Mouse (Mus musculus) forebrain, embryonic 16.5 days (tissue): ENCODE measurements around the gene Stn1. TPM values are rescaled to one million over a fixed set of nuclear protein-coding genes. Genes with fewer than 3 reads are reported as not detected.

ENCODE experiments used
- ATAC-seq: fragments of 200-750 bp; cut with Nextera tagmentation; 2 replicates; pipeline ENCODE4 v1.8.0; 2017; ENCODE audit warnings: mild to moderate bottlenecking, moderate library complexity
- H3K27ac ChIP-seq: fragments of 300-500 bp; sonication (generic); 2 replicates; pipeline ENCODE4 v1.5.1; 2014; ENCODE audit warnings: low read length, control low read depth
- H3K27me3 ChIP-seq: fragments of 300-500 bp; sonication (generic); replicated peaks from 2 replicates; pipeline ENCODE4 v1.6.1; 2014; ENCODE audit warnings: low read length; ENCODE audit not compliant: control insufficient read depth, insufficient read depth
- H3K36me3 ChIP-seq: fragments of 300-500 bp; sonication (generic); 2 replicates; pipeline ENCODE4 v1.6.1; 2014; ENCODE audit not compliant: control insufficient read depth, insufficient read depth
- H3K4me1 ChIP-seq: fragments of 300-500 bp; sonication (generic); replicated peaks from 2 replicates; pipeline ENCODE4 v1.6.1; 2014; ENCODE audit warnings: low read length; ENCODE audit not compliant: control insufficient read depth, insufficient read depth
- H3K4me2 ChIP-seq: fragments of 300-500 bp; sonication (generic); 2 replicates; pipeline ENCODE4 v1.6.1; 2014; ENCODE audit warnings: mild to moderate bottlenecking, low read length, control low read depth
- H3K4me3 ChIP-seq: fragments of 300-500 bp; sonication (generic); replicated peaks from 2 replicates; pipeline ENCODE4 v1.5.1; 2014; ENCODE audit warnings: mild to moderate bottlenecking, low read length, control low read depth
- H3K9ac ChIP-seq: fragments of 300-500 bp; sonication (generic); replicated peaks from 2 replicates; pipeline ENCODE4 v1.6.1; 2014; ENCODE audit warnings: low read depth, low read length, control low read depth
- H3K9me3 ChIP-seq: fragments of 300-500 bp; sonication (generic); 2 replicates; pipeline ENCODE4 v1.6.1; 2016; ENCODE audit warnings: low read length; ENCODE audit not compliant: control insufficient read depth
- WGBS: fragments of 180-500 bp; shearing (Covaris S2); extraction: QIAGEN DNeasy Blood & Tissue Kit; methylation state at CpG from one replicate; pipeline ENCODE4 v1.1.7; 2014; 5-methylcytosine and 5-hydroxymethylcytosine counted together
- polyA plus RNA-seq: library from polyadenylated mRNA; unstranded; fragments of >200 nt; fragmentation: Nextera tagmentation; extraction: Ambion mirVana; gene quantifications from 2 replicates; pipeline ENCODE4 v1.2.1, GENCODE M21; 2015

Stn1 gene
- polyA plus RNA-seq, 1 experiment from 2014 or later = 30.0 TPM

DNA sequence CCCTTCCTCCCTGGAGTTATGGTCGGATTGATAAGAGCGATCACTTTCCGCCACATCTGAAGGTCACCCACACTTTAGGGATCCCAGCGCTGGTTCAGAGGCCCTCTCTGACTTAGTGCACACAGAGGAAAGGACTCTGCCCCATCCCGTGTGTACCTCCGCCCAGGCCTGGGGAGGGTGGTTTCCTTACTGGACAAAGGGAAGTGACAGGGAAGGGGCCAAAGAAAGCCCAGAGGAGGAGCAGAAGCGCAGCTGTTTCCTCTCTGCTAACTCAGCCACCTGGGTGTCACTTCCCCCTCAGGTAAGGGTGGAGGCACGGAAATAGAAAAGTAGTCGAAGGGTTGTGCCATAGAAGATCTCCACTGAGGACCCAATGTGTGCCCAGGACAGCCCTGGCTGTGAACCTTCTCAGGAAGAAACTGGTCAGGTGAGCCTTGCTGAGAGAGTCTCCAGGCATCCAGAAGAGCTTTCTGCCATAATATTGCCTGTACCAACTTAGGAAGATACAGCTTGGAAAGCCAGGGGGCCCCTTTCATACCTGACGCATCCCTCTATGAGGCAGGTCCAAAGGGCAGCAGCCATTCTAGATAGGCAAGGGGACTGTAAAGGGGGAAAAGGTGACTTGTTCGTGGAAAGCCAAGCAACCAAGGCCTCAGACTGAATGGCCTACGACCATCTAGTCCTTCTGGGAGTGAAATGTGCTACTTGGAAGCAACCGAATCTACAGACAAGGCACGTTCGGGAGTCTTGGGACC lies 82.1 kb downstream of the Stn1 start:
- Histone ChIP-seq H3K9me3 (no peaks in the 10 kb centered on the region), H3K27me3 (no peaks in the 10 kb centered on the region), H3K27ac (no peak overlapping the region), H3K36me3 (no peaks in the 10 kb centered on the region), H3K4me2 (no peak overlapping the region), H3K4me3 (no peak overlapping the region), H3K4me1 (peaks cover 20% of the 10 kb centered on the region), H3K9ac (no peak overlapping the region)
- ATAC-seq = no peak
- WGBS = 87% methylated on average over 15 of the region's 15 CpGs

DNA sequence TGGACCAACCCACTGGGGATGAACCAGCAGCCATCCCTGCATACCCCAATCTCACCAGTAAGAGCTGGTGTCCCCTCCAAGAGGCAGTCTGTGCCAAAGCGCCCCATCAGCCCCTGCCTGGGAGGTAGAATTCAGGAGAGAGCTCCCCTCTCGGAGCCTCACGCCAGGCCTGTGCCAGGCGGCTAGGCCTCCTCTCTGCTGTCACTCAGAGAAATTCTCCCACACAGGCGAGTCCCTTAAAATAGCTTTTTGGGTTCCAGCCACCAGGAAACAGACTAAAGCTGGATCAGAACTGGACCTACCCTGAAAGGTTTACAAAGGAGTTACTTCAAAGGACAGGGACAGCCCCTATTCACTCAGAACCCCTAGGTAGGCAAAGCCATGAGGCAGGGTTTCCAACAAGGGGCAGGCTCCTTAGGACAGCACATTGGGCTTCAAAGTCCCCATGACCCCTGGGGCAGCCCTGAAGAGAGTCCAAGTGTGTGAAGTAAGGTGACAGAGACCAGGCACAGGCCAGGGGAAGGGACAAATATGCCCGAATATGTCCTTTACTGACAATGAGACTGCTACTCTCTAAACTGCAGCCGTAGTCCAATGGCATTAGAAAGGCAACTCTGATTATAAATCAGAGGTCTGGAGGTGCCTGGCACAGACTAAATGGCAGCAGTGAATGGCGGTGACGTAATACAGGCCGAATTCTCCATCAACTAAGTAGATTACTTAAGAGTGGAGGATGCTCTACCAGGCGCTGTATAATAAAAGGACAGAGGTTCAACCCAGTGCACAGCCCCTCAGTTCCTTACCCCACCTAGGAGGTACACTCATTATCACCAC lies 82.9 kb downstream of the Stn1 start:
- Histone ChIP-seq H3K27ac (no peak overlapping the region), H3K9ac (0 out of 2 replicates have a peak overlapping the region, but pooled peaks have one; percentile 26), H3K36me3 (no peaks in the 10 kb centered on the region), H3K4me3 (no peak overlapping the region), H3K4me2 (no peak overlapping the region), H3K9me3 (no peaks in the 10 kb centered on the region), H3K4me1 (peaks cover 20% of the 10 kb centered on the region), H3K27me3 (no peaks in the 10 kb centered on the region)
- peak; percentile 45 for ATAC-seq
- 42% methylated on average over 11 of the region's 11 CpGs for WGBS

DNA sequence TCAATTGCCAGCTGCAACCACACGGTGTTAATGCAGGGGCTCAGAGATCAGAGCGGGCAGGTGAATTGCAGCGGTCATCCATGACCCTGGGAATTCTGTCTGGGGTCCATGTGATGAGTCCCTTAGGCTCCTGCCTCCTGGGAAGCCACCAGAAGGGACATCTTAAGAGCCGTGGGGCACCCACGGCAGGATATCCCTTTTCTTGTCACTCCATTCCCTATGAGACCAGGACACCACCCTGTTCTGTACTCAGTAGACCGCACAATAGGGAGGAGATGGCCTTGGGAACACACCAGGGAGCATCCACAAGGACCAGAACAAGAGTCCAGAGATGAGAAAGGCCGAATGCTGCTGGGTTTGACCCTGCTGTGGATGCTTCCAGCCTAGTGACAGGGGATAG lies 84.0 kb downstream of the Stn1 start:
- WGBS = 88% methylated on average over 7 of the region's 7 CpGs
- H3K9me3 ChIP-seq = no peaks in the 10 kb centered on the region
- no peak overlapping the region for H3K4me3 ChIP-seq
- no peak overlapping the region for H3K27ac ChIP-seq
- no peak overlapping the region for H3K9ac ChIP-seq
- peaks cover 24% of the 10 kb centered on the region for H3K4me1 ChIP-seq
- no peaks in the 10 kb centered on the region for H3K36me3 ChIP-seq
- no peak for ATAC-seq
- H3K4me2 ChIP-seq = no peak overlapping the region
- no peaks in the 10 kb centered on the region for H3K27me3 ChIP-seq

DNA sequence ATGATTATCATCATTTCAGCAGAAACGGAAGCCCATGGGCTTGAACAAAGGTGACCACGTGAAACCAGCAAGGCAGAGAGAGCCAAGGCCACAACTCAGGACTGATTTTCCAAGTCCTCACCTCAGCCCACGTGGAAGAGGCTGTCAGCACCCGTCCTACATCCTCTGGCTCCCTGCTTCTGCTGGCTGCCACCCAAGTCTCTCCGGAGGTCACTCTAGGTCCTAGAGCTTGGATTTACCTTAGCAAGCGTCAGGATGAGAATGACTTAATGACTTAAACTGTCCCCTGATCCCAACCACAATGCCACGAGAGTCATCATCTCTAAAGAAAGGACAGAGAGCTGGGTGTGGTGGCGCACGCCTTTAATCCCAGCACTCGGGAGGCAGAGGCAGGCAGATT lies 84.6 kb downstream of the Stn1 start:
- no peak for ATAC-seq

DNA sequence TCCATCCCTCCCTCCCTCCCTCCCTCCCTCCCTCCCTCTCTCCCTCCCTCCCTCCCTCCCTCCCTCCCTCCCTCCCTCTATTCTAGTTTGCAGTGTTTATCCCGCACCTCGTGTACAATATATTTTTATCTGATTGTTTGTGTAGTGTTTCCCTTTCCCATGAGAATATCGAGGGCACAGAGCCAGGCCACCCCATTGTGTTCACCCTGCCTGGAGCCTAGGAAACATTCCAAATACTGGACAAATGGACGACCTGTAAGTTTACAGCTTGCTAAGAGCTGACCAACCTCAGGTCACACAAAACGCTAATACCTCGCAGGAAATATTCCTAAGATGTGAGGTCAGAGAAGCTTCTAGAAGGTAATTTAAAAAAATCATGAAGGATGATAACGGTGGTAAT lies 85.1 kb downstream of the Stn1 start:
- 76% methylated on average over 7 of the region's 7 CpGs for WGBS
- ATAC-seq = no peak
- no peaks in the 10 kb centered on the region for H3K27me3 ChIP-seq
- peaks cover 29% of the 10 kb centered on the region for H3K4me1 ChIP-seq
- H3K4me3 ChIP-seq = no peak overlapping the region
- no peak overlapping the region for H3K9ac ChIP-seq
- H3K27ac ChIP-seq = no peak overlapping the region
- no peaks in the 10 kb centered on the region for H3K36me3 ChIP-seq
- H3K9me3 ChIP-seq = no peaks in the 10 kb centered on the region
- H3K4me2 ChIP-seq = no peak overlapping the region

More for the DNA sequence above, 84.6 kb downstream of the Stn1 start:
- 90% methylated on average over 10 of the region's 10 CpGs for WGBS
- no peaks in the 10 kb centered on the region for H3K27me3 ChIP-seq
- H3K9me3 ChIP-seq = no peaks in the 10 kb centered on the region
- no peak overlapping the region for H3K4me3 ChIP-seq
- H3K36me3 ChIP-seq = no peaks in the 10 kb centered on the region
- no peak overlapping the region for H3K9ac ChIP-seq
- H3K4me1 ChIP-seq = peaks cover 27% of the 10 kb centered on the region
- no peak overlapping the region for H3K4me2 ChIP-seq
- H3K27ac ChIP-seq = no peak overlapping the region

DNA sequence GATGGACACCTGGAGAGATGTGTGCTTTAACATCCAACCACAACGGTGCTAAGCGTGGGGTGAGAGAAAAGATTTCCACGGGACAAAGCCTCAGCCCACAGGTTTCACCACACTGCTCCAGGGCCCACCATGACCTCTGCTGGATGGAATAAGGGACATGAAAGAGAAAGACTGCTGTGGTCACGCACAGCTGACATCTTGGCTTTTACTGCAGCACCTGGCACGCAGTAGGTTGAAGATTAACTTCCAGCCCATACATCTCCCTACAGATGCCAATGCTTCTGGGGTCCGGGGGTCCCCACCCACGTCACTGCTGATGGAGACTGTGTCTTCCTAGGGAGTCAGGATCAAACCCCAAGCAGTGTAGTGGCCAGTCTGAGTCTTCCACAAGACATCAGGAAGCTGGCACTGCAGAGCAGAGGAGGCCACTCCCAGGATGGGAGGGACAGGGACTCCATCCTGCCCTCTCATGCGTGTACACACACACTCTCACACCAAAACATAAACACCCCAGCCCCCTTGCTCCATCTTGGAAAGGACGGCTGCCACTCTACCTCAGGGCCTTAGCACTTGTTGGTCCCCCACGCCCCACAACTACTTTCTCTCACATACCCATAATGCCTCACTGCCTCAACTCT lies 85.7 kb downstream of the Stn1 start:
- Histone ChIP-seq H3K4me3 (no peak overlapping the region), H3K27ac (no peak overlapping the region), H3K4me2 (no peak overlapping the region), H3K9me3 (no peaks in the 10 kb centered on the region), H3K9ac (no peak overlapping the region), H3K27me3 (no peaks in the 10 kb centered on the region), H3K36me3 (no peaks in the 10 kb centered on the region), H3K4me1 (peaks cover 35% of the 10 kb centered on the region)
- WGBS = 85% methylated on average over 10 of the region's 10 CpGs
- ATAC-seq = no peak

Other genes with a start within 250 kb of the Stn1 start
- 2.1 and 2.2 TPM in 2 replicates for gene Sh3pxd2a, start 73.1 kb downstream of the Stn1 start, polyA plus RNA-seq
- 7.5 and 7.8 TPM in 2 replicates for gene Slk, start 42.2 kb upstream of the Stn1 start, polyA plus RNA-seq
- 0.04 and 0.11 TPM in 2 replicates for gene Col17a1, start 154.6 kb upstream of the Stn1 start, polyA plus RNA-seq
- 180 and 202 TPM in 2 replicates for gene Sfr1, start 194.2 kb upstream of the Stn1 start, polyA plus RNA-seq